Mouse (Mus musculus): ENCODE data around the gene Epc2.

The Epc2 gene

GRCm38 (mm10) chr2:49450931-49451636 is at the start of gene Epc2:
Gene Epc2, plus strand, starts transcription at chr2:49451486.
- peak; percentile 70 for DNase-seq (ENCODE audit: low read depth, low spot score)

- DNase-seq (ENCODE audit: low read depth, low spot score) = no peak
Observed at GRCm38 (mm10) chr2:49405954-49406353, 45.3 kb upstream of the Epc2 start.

- DNase-seq (ENCODE audit: low read depth, low spot score) = no peak
Observed at GRCm38 (mm10) chr2:49411685-49412084, 39.6 kb upstream of the Epc2 start.

- no peak for DNase-seq (ENCODE audit: low read depth, low spot score)
Observed at GRCm38 (mm10) chr2:49412576-49412975, 38.7 kb upstream of the Epc2 start.

- no peak for DNase-seq (ENCODE audit: low read depth, low spot score)
Observed at GRCm38 (mm10) chr2:49415868-49416267, 35.4 kb upstream of the Epc2 start.

GRCm38 (mm10) chr2:49417018-49417604 is 34.2 kb upstream of the Epc2 start:
- DNase-seq (ENCODE audit: low read depth, low spot score) = no peak

GRCm38 (mm10) chr2:49420396-49420795 is 30.9 kb upstream of the Epc2 start:
- no peak for DNase-seq (ENCODE audit: low read depth, low spot score)

GRCm38 (mm10) chr2:49423857-49424256 is 27.4 kb upstream of the Epc2 start:
- DNase-seq (ENCODE audit: low read depth, low spot score) = no peak

- DNase-seq (ENCODE audit: low read depth, low spot score) = no peak
Observed at GRCm38 (mm10) chr2:49424788-49425187, 26.5 kb upstream of the Epc2 start.

GRCm38 (mm10) chr2:49426175-49426574 is 25.1 kb upstream of the Epc2 start:
- no peak for DNase-seq (ENCODE audit: low read depth, low spot score)

GRCm38 (mm10) chr2:49431015-49431414 is 20.3 kb upstream of the Epc2 start:
- no peak for DNase-seq (ENCODE audit: low read depth, low spot score)

GRCm38 (mm10) chr2:49433211-49433610 is 18.1 kb upstream of the Epc2 start:
- DNase-seq (ENCODE audit: low read depth, low spot score) = no peak

- no peak for DNase-seq (ENCODE audit: low read depth, low spot score)
Observed at GRCm38 (mm10) chr2:49446238-49446637, 5.0 kb upstream of the Epc2 start.

GRCm38 (mm10) chr2:49447586-49448475 is 3.5 kb upstream of the Epc2 start:
- no peak for DNase-seq (ENCODE audit: low read depth, low spot score)

- DNase-seq (ENCODE audit: low read depth, low spot score) = no peak
Observed at GRCm38 (mm10) chr2:49450467-49450866, 819 bp upstream of the Epc2 start.

- DNase-seq (ENCODE audit: low read depth, low spot score) = peak; percentile 78
Observed at GRCm38 (mm10) chr2:49451637-49452211, 438 bp downstream of the Epc2 start.

GRCm38 (mm10) chr2:49452451-49453081 is 1.3 kb downstream of the Epc2 start:
- peak; percentile 72 for DNase-seq (ENCODE audit: low read depth, low spot score)

GRCm38 (mm10) chr2:49457797-49458196 is 6.5 kb downstream of the Epc2 start:
- no peak for DNase-seq (ENCODE audit: low read depth, low spot score)

GRCm38 (mm10) chr2:49465672-49466222 is 14.5 kb downstream of the Epc2 start:
- no peak for DNase-seq (ENCODE audit: low read depth, low spot score)

GRCm38 (mm10) chr2:49467038-49467437 is 15.8 kb downstream of the Epc2 start:
- DNase-seq (ENCODE audit: low read depth, low spot score) = no peak

- DNase-seq (ENCODE audit: low read depth, low spot score) = no peak
Observed at GRCm38 (mm10) chr2:49471188-49471587, 19.9 kb downstream of the Epc2 start.

Measured in c-Kit-negative CD71-positive TER-119-positive erythroid progenitor cells, embryonic 14.5 days (primary cell).